Mouse (Mus musculus): Measurements from ENCODE around the gene Pus3.

Pus3 gene

DNA sequence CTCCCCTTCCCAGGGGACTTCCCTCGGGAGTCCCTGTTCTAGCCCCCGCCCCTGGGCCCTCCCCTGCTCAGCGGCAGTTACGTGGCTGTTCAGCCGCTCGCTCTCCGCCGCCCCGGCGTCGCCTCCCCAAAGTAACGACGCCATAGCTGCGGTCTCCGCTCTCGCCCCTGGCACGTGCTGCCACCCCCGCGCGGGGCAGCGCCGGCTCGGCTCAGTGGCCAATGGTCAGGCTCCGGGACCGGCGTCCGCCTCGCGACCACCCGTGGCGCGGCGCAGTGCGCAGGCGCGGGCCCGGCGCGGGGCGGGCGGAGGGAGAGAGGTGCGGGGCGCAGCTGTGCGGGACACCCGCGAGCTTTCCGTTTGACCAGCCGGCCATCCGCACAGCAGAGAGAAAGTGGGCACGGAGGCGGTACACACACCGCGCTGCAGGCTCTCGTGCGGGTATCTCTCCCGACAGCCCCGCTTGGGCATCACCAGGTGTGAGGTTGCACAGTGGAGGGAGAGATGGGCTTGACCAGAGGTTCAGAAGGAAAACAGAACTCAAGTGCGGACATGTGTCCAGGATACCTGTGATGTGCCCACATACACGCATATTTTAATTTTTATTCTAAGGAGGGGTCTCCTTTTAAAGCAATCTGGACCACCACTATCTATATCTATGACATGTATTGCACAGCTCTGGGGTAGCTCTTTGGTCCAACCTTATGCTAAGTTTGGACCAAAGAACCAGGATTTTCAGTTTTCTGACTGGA is at the start of gene Pus3, which contains the start of gene Ddx25:
Pus3 (plus strand) TSS at position 339 of the 752 bp plus-strand sequence.
Ddx25 (minus strand) TSS at position 272 of the 752 bp plus-strand sequence.
- DNase-seq, result peak; percentile 85

GRCm38 (mm10) chr9:35513900-35514299 is 44.5 kb upstream of the Pus3 start:
- no peak for DNase-seq

- no peak for DNase-seq
These were observed 42.2 kb upstream of the Pus3 start for GRCm38 (mm10) chr9:35516182-35516581.

- no peak for DNase-seq
These were observed 41.7 kb upstream of the Pus3 start for GRCm38 (mm10) chr9:35516711-35517110.

DNA sequence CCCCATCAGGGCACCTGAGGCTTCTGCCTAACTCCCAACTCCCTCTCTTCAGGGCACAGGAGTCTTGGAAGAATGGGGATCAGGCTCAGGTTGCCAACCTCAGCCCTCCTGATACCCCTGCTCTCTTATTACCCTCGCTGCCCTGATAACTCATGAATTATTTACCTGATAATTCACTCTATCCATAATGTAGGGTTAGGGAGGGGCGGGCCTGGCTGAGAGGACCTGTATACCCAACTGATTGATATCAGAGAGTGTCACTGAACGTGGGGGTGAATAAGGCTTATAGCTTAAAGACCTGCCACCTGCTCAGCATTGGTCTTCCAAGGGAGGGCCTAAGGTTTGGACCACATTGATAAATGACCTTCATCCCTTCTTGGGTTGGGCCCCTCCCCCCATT is 40.2 kb upstream of the Pus3 start, which contains the start of gene Gm1113:
Gm1113 (minus strand) TSS at position 101 of the 400 bp plus-strand sequence.
- no peak for DNase-seq

- DNase-seq, result no peak
These were observed 37.6 kb upstream of the Pus3 start for GRCm38 (mm10) chr9:35520631-35521348.

DNA sequence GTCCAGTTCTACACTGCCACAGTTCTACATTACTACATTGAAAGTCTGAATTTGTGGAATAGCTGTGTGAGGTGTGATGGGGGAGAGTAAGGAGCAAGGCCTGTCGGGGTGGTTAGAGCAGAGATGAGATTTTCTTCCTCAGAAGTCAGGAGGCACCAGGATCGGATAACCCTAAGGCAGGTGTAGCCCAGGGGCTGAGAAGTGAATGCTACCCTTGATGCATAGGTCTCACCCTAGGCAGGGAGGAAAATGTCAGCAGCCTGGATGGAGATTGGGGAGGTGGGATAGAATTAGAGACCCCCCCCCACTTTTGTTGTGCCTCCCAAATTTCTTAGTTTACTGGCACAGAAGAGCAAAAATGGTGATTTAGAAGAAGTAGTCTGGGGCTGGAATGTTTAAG is 36.2 kb upstream of the Pus3 start:
- no peak for DNase-seq

GRCm38 (mm10) chr9:35522821-35523515 is 35.4 kb upstream of the Pus3 start:
- DNase-seq, result no peak

DNA sequence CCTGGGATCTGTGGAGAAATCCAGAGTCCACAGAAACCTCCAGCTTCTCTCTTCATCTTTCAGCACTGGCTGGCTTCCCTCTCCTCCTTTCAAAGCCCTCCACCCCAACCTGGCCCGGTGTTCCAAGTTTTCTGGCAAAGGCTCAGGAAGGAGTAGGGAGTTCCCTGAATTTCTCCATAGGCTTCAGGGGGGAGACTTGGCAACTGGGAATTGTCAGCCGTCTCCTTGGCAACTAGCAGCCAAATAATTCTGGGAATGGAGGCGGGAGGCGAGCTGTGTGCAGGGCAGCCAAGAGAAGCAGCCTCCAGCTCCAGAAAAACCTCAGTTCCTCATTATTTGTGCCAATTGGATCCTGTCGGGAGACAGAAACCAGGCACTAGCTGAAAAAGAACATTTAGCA is 34.9 kb upstream of the Pus3 start:
- peak; percentile 49 for DNase-seq

- peak; percentile 83 for DNase-seq
These were observed 34.4 kb upstream of the Pus3 start for GRCm38 (mm10) chr9:35523941-35524411.

DNA sequence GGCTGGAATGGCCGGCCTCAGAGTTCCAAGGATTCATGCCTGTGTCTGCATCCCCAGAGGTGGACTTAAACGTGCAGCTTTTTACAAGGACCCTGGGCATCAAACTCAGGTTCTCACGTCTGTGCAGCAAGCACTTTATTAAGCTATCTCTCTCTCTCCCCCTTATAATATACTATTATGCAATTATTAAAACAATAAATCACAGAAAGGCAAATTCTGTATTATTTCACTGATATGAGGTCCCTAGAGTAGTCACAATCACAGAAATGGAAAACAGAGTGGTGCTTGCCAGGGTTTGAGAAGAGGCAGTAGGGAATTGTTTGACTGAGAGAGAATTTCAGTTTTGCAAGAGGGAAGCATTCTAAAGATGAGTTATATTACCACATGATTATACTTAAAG is 29.3 kb upstream of the Pus3 start:
- no peak for DNase-seq

- DNase-seq, result peak; percentile 86
These were observed 28.6 kb upstream of the Pus3 start for GRCm38 (mm10) chr9:35529796-35530195.

DNA sequence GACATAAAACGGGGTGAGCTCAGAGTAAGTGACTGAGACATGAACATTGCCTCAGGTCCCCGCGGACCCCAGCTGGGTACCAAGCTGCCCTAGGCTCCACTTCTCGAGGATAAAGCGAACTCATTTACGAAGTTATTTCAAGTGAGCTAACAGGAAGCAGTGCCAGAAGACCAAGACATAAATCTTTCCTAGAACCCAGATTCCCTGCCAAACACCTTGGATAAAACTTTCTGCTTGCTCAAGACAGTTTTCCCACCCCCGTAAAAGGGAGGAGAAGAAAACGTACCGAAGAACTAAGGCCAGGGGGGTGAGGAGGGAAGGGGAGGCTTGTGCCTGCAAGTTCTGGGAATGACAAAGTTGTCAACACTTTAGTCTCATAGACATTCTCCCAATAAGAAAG is 25.1 kb upstream of the Pus3 start:
- DNase-seq, result no peak

- DNase-seq, result peak; percentile 85
These were observed 23.3 kb upstream of the Pus3 start for GRCm38 (mm10) chr9:35535110-35535509.

DNA sequence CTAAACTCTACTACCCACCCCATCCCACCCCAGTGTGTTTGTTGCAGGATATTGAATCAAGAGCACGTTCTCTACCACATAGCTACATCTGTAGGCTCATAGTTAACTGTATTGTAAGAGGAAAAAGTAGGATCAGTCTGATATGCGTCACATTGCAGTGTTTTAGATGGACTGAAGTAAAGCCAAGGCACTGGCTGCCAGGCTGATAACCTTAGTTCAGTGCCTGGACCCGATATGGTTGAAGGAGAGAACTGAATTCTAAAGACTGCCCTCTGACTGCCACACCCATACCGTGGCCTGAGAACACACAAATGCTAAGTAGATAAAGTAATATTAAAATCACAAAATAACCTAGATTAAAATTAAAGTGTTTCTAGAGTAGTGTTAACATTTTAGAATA is 22.5 kb upstream of the Pus3 start:
- DNase-seq, result no peak

- no peak for DNase-seq
These were observed 19.2 kb upstream of the Pus3 start for GRCm38 (mm10) chr9:35539001-35539750.

DNA sequence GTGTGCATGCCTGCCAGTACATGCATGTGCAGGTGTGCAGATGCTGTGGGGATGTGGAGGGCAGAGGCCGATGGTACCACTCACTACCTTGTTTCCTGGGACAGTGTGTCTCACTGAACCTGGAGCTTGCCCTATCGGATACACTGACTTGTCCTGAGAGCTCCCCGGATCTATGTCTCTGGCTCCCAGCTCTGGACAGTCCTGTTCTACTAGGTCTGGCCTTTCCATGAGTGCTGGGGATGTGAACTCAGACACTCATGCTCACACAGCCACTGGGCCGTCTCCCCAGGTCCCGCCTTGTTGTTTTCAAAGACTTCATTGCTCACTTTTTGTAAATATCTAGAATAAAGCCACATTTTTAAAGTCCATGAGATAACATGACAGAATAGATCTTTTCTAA is 17.4 kb upstream of the Pus3 start:
- DNase-seq, result no peak

DNA sequence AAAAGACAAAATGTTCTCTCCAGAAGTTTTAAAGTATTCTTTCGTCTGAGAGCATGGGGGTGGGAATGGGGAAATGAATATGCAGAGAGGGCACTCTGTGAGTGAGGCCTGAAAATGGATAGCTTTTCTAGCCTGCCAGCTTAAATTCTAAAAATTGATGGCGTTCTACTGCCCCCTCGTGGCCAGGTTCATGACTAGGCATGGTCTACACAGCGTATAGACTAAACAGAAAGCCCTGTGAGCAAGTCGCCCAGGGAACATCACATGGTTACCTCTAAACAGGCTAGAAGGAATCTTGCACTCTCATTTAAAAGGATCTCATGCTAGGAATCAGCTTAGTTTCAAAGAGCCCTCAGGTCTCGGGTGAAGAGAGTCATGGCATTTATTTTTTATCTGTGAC is 16.9 kb upstream of the Pus3 start:
- peak; percentile 91 for DNase-seq

DNA sequence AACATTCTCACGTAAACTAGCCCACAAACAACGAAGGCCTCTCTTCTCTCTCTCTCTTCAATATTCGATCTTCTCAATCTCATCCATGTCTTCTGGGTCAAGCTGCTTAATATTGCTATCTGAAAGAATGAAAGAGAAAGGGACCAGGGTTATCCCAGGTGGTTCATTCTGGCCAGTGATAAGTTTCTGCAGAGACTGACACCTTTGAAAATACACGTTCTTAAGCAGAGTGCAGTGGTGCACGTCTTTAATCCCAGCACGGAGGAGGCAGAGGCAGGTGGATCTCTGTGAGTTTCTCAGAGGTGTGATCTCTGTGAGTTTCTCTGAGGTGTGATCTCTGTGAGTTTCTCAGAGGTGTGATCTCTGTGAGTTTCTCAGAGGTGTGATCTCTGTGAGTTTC is 16.5 kb upstream of the Pus3 start:
- DNase-seq, result no peak

DNA sequence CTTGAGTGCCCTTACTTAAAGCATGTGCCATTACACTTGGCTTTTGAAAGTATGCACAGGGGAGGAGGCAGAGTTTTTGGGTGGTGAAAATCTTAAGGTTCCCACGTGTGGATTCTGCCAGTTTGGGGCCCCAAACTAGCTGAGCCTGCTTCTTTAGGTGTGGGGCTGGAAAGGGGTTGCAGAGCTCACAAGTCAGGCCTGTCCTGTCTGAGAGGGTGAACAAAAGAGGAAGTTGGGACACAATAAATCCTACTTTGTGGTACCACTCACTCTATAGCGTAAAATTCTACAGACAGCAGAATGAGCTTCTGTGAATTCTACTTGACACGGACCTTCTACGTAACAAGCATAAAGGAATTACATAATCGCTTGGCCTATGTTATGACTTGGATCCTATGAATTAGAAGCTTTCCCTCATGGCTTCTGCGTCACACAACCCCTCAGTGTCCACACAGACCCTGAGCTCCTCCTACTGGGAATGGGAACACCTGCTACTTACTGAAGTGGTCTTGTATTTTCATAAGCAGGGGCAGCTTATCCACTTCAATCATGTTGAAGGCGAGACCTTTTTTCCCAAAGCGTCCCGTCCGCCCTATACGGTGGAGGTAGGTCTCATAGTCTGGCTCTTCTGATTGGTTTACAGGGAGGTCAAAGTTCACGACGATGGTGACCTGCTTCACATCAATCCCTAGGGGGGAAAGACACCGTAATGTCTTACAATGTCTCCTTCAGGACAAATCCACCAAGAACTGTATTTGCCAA is 15.1 kb upstream of the Pus3 start:
- DNase-seq, result no peak

- no peak for DNase-seq
These were observed 13.7 kb upstream of the Pus3 start for GRCm38 (mm10) chr9:35544666-35545065.

- DNase-seq, result no peak
These were observed 12.7 kb upstream of the Pus3 start for GRCm38 (mm10) chr9:35545704-35546103.
